Mouse (Mus musculus) ZHBTc4 (cell line): ENCODE measurements around the gene Pex16.

Experiments
- DNase-seq: peaks from one replicate; pipeline ENCODE4 v3.0.0-alpha.2; 2011; ENCODE audit warnings: low read depth, low spot score

Pex16 gene

GRCm38 (mm10) chr2:92374514-92374913 lies at the start of gene Pex16, which contains the start of gene Large2:
Pex16 (plus strand) TSS chr2:92374676.
Large2 (minus strand) TSS chr2:92374869.
- DNase-seq, result peak; percentile 65

GRCm38 (mm10) chr2:92325676-92326075 lies 48.8 kb upstream of the Pex16 start:
- DNase-seq, result no peak

DNA sequence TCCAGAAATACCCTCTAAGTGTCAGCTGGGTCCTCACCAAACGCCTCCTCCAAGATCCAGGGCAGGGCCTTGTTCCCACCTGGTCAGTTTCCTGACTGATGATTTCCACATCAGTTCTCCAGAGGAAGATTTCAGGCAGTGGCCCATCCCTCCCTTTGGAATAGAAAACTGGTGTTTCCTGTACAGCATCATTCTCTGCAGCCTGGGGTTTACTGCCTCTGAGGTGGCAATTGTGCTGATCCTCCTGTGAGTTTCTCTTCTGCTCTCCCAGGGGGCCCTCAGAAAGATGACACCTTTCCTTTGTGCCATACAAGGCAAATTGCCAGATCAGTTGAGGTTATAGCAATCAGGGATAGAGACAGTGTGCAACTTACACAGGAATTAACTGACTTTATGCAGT lies 48.3 kb upstream of the Pex16 start:
- no peak for DNase-seq

GRCm38 (mm10) chr2:92327601-92328000 lies 46.9 kb upstream of the Pex16 start:
- no peak for DNase-seq

DNA sequence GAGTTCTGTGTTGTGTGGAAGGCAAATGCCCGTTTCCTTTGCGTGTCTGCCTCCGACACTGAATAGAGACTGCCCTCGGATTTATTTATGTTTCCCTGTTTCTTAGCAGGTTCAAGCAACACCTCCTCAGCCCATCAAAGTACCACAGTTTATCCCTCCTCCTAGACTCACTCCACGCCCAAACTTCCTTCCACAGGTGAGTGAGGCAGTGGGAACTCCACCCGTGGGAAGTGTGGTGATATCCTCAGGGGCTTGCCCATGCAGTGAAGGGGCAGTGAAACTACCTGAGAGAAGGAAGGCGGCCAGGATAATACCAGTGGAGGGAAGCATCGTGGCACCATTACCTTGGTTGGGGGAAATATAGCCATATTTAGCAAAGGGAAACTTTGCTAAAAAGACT lies 46.3 kb upstream of the Pex16 start:
- no peak for DNase-seq

GRCm38 (mm10) chr2:92330840-92331239 lies 43.6 kb upstream of the Pex16 start:
- DNase-seq, result peak; percentile 74

GRCm38 (mm10) chr2:92331410-92331809 lies 43.1 kb upstream of the Pex16 start:
- DNase-seq, result peak; percentile 71

- DNase-seq, result no peak
Observed at GRCm38 (mm10) chr2:92331871-92332270, 42.6 kb upstream of the Pex16 start.

DNA sequence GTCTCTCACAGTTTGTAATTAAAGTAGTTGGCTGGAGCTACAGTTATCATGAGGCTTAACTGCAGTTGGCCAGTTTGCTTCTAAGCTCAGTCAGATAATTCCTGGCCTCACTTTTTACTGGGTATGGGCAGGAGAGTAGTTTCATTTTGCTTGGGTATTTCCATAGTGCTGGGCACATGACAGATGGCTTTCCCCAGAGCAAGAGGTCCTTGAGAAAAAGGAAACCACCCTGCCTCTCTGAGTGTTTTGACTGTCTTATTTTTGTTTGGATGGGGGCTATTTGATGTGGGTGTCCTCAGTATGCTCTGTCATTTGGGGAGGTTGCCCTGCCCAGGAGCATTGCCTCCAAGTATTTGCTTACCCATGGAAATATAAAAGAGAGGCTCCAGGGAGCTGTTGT lies 32.1 kb upstream of the Pex16 start:
- no peak for DNase-seq

GRCm38 (mm10) chr2:92347191-92347590 lies 27.3 kb upstream of the Pex16 start:
- no peak for DNase-seq

DNA sequence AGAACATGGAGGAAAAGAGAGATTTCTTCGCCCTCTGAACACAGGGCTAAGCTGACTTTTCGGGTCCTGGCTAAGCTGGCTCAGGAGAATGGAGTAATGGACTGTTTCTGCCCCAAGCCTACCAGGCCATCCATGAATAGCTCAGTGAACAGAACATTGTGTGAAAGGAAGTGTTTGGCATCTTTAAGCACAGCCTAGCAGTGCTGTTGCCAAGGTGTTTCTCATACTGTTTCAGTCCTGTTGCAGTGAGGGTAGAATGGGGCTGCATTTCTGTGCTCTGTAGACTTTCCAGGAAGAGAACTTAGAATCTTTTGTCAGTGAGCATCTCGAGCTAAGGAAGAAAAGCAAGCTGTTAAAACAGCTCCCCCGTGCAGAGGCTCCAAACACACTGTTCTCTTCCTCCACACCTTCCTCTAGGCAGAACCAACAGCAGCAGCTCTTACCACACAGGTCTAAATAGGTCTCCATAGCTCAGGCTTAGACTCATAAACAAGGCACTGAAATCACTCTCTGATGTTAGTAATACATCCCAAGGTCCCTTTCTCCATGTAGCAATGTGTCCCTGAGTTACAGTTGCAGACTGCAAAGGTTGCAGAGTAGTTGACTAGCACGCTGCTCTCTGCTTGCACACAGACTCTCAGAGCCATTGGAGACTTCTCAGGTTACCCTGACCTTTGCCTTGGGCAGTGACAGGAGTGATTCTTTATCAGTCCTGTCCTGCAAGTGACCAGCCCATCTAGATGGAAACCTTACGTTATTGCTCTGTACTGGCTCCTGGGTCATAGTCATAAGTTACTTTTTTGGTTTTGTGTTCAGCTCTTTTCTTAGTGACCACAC lies 24.7 kb upstream of the Pex16 start:
- no peak for DNase-seq

GRCm38 (mm10) chr2:92350686-92351085 lies 23.8 kb upstream of the Pex16 start:
- no peak for DNase-seq

GRCm38 (mm10) chr2:92353402-92353801 lies 21.1 kb upstream of the Pex16 start:
- DNase-seq, result no peak

DNA sequence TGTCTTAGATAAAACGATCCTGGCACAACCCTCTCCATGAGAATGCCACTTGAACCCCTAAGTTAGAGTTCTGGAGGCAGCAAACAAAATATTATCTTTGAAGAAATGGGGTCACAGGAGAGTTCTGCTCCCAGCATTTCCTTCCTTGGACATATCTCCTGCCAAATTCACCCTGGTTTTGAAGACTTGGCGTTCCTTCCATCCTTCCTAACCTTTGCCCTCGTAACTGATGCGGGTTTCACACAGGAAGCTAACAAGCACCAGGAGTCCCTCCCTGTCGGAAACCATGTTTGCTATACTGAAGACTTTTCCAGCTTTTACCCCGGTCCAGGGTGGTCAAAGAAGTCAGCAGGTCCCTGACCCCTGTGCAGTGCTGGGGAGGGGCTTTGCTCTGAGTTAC lies 20.3 kb upstream of the Pex16 start:
- DNase-seq, result no peak

DNA sequence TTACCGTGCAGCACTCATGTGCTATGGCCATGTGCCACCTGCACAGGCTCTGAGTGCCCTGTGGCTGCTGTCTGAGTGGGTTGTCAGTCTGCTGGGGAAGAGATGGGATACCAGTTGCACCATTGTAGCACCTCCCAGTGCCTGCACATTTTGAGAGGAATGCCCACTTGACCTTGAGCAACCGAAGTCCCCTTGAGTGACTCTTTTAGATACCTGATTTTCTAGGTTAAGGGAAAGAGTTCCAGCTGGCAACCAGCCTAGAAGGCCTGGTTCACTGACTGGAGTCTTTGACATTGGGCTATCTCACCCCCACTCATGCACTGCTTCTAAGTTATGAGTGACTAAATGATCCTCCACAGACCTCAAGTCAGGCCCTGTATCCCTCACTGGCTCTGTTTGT lies 15.2 kb upstream of the Pex16 start:
- DNase-seq, result no peak

DNA sequence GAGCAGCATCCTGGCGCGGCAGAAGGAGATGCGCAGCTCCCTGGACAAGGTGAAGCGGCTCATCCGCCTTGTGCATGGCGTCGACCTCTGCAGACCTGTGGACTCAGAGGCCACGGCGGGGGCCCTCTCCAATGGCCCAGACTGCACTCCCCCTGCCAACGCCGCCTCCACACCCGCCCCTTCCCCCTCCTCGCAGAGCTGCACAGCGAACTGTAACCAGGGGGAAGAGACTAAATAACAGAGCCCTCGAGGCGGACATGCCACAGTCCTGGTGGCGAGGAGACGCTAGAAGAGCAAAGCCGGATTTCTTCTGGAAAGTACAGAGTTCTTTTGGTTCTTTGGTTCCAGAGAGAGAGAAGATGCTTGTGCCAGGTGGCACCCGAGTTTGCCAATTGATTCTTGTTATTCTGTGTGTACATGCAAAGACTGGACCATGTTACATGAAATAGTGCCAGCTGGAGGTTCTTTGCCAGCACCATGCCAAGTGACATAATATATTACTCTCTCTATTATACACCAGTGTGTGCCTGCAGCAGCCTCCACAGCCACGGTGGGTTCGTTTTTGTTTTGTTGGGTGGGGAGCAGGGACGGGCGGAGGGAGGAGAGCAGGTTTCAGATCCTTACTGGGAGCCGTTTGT lies 14.2 kb upstream of the Pex16 start:
- DNase-seq, result no peak

GRCm38 (mm10) chr2:92360893-92361292 lies 13.6 kb upstream of the Pex16 start:
- peak; percentile 66 for DNase-seq

DNA sequence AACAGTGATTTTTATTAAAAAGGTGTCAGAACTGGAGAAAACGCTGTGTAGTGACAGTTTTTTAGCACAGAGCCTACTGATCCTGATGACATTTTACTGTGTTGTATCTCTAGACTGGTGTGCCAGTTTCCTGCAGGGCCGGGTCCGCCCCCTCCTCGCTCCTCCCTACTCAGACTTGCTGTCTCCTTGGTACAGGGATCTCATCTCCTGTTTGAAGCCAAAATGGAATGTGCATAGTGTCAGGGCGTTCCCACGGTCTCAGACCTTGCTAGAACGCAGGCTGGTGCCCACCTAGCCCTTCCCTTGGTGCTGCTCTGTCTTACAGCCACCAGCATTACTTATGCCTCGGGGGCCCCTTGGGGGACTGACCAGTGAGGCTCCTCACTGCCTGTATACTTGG lies 12.7 kb upstream of the Pex16 start:
- no peak for DNase-seq

- DNase-seq, result no peak
Observed at GRCm38 (mm10) chr2:92362571-92363228, 11.8 kb upstream of the Pex16 start.

DNA sequence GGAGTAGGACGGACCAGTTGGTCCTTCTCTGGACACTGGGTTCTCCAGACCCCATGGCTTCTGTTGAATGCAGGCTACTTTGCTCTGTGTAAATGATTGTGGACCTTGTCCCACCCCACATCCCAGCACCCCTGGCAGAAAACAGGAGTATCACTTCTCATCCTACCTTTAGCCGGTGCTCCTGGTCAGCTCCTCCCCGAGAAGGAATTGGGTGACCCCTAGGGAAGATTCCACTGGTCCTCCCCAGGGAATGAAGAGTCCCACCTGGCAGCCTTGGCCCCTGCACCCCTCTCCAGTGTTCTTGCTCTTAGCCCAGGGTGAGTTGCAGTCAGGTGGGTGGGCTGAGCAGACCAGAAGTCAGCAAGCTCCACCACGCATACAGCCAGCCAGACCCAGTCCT lies 10.4 kb upstream of the Pex16 start:
- no peak for DNase-seq

GRCm38 (mm10) chr2:92365568-92365967 lies 8.9 kb upstream of the Pex16 start:
- no peak for DNase-seq

GRCm38 (mm10) chr2:92367383-92368029 lies 7.0 kb upstream of the Pex16 start:
- DNase-seq, result no peak
